Mouse (Mus musculus): ENCODE measurements at regions not wholly inside any gene's neighbourhood (a gene's known extent, or its start where the extent isn't known, plus 50 kb on each side); places are given as distances from the start of the nearest gene placed in this dataset.

GRCm38 (mm10) chr8:92775186-92775585, 51.9 kb upstream of the Mmp2 start:
- ATAC-seq (no peak), DNase-seq (no peak)
- Histone ChIP-seq H3K36me3 (replicated peaks; ENCODE audit: insufficient read depth, low read length) (no peaks in the 10 kb centered on the region), H3K9me3 (ENCODE audit: low read length) (no peaks in the 10 kb centered on the region), H3K9ac (replicated peaks) (no peak overlapping the region), H3K4me2 (ENCODE audit: low read depth, low read length) (no peak overlapping the region), H3K4me1 (ENCODE audit: insufficient read depth) (no peaks in the 10 kb centered on the region), H3K27me3 (ENCODE audit: insufficient read depth, low read length) (no peaks in the 10 kb centered on the region), H3K27ac (ENCODE audit: low read depth) (no peak overlapping the region), H3K4me3 (ENCODE audit: low read depth, low read length) (no peak overlapping the region)
- WGBS (ENCODE audit: insufficient replicate concordance): 51% methylated on average over 4 of the region's 4 CpGs
- TF ChIP-seq CTCF (IDR thresholded peaks at IDR 0.05; ENCODE audit: low read depth) (no peak), EP300 (IDR thresholded peaks at IDR 0.05; ENCODE audit: low read depth) (no peak)

GRCm38 (mm10) chr8:92777106-92777505, 50.0 kb upstream of the Mmp2 start:
- H3K9ac ChIP-seq (replicated peaks): no peak overlapping the region
- ATAC-seq: no peak
- TF ChIP-seq CTCF (IDR thresholded peaks at IDR 0.05; ENCODE audit: low read depth) (no peak), EP300 (IDR thresholded peaks at IDR 0.05; ENCODE audit: low read depth) (no peak)

More at GRCm38 (mm10) chr8:92777106-92777505, 50.0 kb upstream of the Mmp2 start:
- Histone ChIP-seq H3K27ac (ENCODE audit: low read depth) (no peak overlapping the region), H3K4me1 (ENCODE audit: insufficient read depth) (no peaks in the 10 kb centered on the region), H3K27me3 (ENCODE audit: insufficient read depth, low read length) (no peaks in the 10 kb centered on the region), H3K36me3 (replicated peaks; ENCODE audit: insufficient read depth, low read length) (no peaks in the 10 kb centered on the region), H3K9me3 (ENCODE audit: low read length) (no peaks in the 10 kb centered on the region), H3K4me3 (ENCODE audit: low read depth, low read length) (no peak overlapping the region), H3K4me2 (ENCODE audit: low read depth, low read length) (no peak overlapping the region)
- DNase-seq: no peak
- 37% methylated on average over 5 of the region's 5 CpGs for WGBS (ENCODE audit: insufficient replicate concordance)

Measured in liver, postnatal 0 days (tissue).